Mouse (Mus musculus) forebrain, embryonic 13.5 days (tissue): ENCODE results near the gene 1700023F06Rik. TPM values are rescaled to one million over a fixed set of nuclear protein-coding genes. Genes with fewer than 3 reads are reported as not detected.

Source experiments
- polyA plus RNA-seq: library from polyadenylated mRNA; unstranded; fragments of >200 nt; fragmentation: Nextera tagmentation; extraction: Ambion mirVana; gene quantifications from 2 replicates; pipeline ENCODE4 v1.2.1, GENCODE M21; 2015

Gene 1700023F06Rik
- polyA plus RNA-seq, 1 experiment from 2014 or later = 0.54 TPM

Other genes with a start within 250 kb of the 1700023F06Rik start
- gene Nmt1, start 180.4 kb downstream of the 1700023F06Rik start, polyA plus RNA-seq = 47.3 and 53.9 TPM in 2 replicates
- 182 and 195 TPM in 2 replicates for gene Dcakd, start 180.2 kb downstream of the 1700023F06Rik start, polyA plus RNA-seq
- 0.92 and 1.2 TPM in 2 replicates for gene Plcd3, start 106.9 kb downstream of the 1700023F06Rik start, polyA plus RNA-seq
- gene Acbd4, start 106.9 kb downstream of the 1700023F06Rik start, polyA plus RNA-seq = 8.1 TPM in 2 replicates
- 3.3 and 4.1 TPM in 2 replicates for gene Hexim1, start 92.3 kb downstream of the 1700023F06Rik start, polyA plus RNA-seq
- 13.4 and 13.9 TPM in 2 replicates for gene Hexim2, start 76.1 kb downstream of the 1700023F06Rik start, polyA plus RNA-seq
- gene Fmnl1, start 37.5 kb downstream of the 1700023F06Rik start, polyA plus RNA-seq = 0.76 and 0.92 TPM in 2 replicates
- gene Spata32, start 9.9 kb upstream of the 1700023F06Rik start, polyA plus RNA-seq = not detected in 2 replicates
- 2.8 and 4.5 TPM in 2 replicates for gene Map3k14, start 58.9 kb upstream of the 1700023F06Rik start, polyA plus RNA-seq
- 2.2 and 2.3 TPM in 2 replicates for gene Arhgap27, start 155.1 kb upstream of the 1700023F06Rik start, polyA plus RNA-seq
- 7.7 and 8.0 TPM in 2 replicates for gene Plekhm1, start 204.1 kb upstream of the 1700023F06Rik start, polyA plus RNA-seq